Mouse (Mus musculus) stomach, postnatal 0 days (tissue): ENCODE measurements at regions not wholly inside any gene's neighbourhood (a gene's known extent, or its start where the extent isn't known, plus 50 kb on each side); places are given as distances from the start of the nearest gene placed in this dataset.

Experiments
- CTCF ChIP-seq: IDR thresholded peaks from 2 replicates; pipeline ENCODE4 v1.5.1; 2016; ENCODE audit warnings: antibody characterized with exemption, low read depth, mild to moderate bottlenecking, moderate library complexity
- EP300 ChIP-seq: optimal IDR thresholded peaks from 2 replicates; pipeline ENCODE3; 2016; ENCODE audit warnings: antibody characterized with exemption

GRCm38 (mm10) chr8:31616501-31616900 lies 1812.0 kb upstream of the 5930422O12Rik start:
- TF ChIP-seq EP300 = no peak
- TF ChIP-seq CTCF = no peak
